Mouse (Mus musculus): ENCODE measurements at regions not wholly inside any gene's neighbourhood (a gene's known extent, or its start where the extent isn't known, plus 50 kb on each side); places are given as distances from the start of the nearest gene placed in this dataset.

GRCm38 (mm10) chr2:50880806-50881205, 268.1 kb downstream of the Rnd3 start:
- in situ Hi-C loops (cut with MboI; ENCODE audit: low pct_unique_long_range_greater_than_20kb in 1 of 2, low sequenced_read_pairs in 2 of 2, unreplicated experiment in 1 of 2): no loop called here

DNA sequence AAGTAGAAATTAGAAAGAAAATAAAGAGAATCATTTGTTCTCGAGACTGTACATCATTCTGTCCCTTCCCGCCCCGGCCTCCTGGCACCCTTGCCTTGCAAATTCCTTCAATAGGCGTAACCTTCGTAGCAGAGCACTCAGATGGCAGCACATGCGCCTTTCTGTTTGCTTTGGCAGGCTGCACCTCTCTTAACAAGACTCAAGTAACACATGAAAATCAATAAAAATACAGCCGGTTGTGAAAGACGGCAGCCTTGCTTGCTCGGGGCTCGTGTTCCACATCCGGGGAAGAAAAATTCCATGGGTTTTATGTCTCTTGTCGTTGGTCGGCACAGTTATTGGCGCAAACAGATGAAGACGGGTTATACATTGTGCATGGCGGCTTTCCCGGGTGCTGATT, 271.2 kb downstream of the Rnd3 start:
- in situ Hi-C loops (cut with MboI; ENCODE audit: low pct_unique_long_range_greater_than_20kb in 1 of 2, low sequenced_read_pairs in 2 of 2, unreplicated experiment in 1 of 2): no loop called here

GRCm38 (mm10) chr2:50875072-50875471, 273.8 kb downstream of the Rnd3 start:
- in situ Hi-C loops (cut with MboI; ENCODE audit: low pct_unique_long_range_greater_than_20kb in 1 of 2, low sequenced_read_pairs in 2 of 2, unreplicated experiment in 1 of 2): no loop called here

- in situ Hi-C loops (cut with MboI; ENCODE audit: low pct_unique_long_range_greater_than_20kb in 1 of 2, low sequenced_read_pairs in 2 of 2, unreplicated experiment in 1 of 2): no loop called here
Measured at GRCm38 (mm10) chr2:50853538-50854244, 295.2 kb downstream of the Rnd3 start.

- in situ Hi-C loops (cut with MboI; ENCODE audit: low pct_unique_long_range_greater_than_20kb in 1 of 2, low sequenced_read_pairs in 2 of 2, unreplicated experiment in 1 of 2): no loop called here
Measured at GRCm38 (mm10) chr2:50852413-50852919, 296.4 kb downstream of the Rnd3 start.

DNA sequence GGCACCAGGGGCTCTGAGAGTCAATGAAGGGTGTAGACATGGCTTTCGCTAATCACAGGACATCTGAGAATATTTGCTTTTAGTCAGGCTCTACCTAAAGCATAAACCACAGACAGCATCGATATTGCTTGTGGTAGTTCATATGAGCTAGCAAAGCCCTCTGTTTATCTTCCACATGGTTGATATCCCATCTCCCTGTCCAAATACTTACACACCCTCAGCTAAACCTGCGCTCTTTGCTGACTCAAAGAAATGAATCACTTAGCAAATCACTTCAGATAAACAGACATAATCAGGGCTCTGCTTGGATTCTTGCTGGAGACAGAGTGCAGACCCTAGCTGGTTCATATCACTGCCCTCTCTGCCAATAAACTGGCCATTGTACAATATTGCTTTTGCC, 298.8 kb downstream of the Rnd3 start:
- in situ Hi-C loops (cut with MboI; ENCODE audit: low pct_unique_long_range_greater_than_20kb in 1 of 2, low sequenced_read_pairs in 2 of 2, unreplicated experiment in 1 of 2): no loop called here

- in situ Hi-C loops (cut with MboI; ENCODE audit: low pct_unique_long_range_greater_than_20kb in 1 of 2, low sequenced_read_pairs in 2 of 2, unreplicated experiment in 1 of 2): loop anchor here in 1 of 2 experiments (25.0 kb wide), 1 partner anchor 530 kb away; no protein-coding TSS in a partner anchor
Measured at GRCm38 (mm10) chr2:50841881-50842280, 307.0 kb downstream of the Rnd3 start.

GRCm38 (mm10) chr2:50835511-50836320, 313.2 kb downstream of the Rnd3 start:
- in situ Hi-C loops (cut with MboI; ENCODE audit: low pct_unique_long_range_greater_than_20kb in 1 of 2, low sequenced_read_pairs in 2 of 2, unreplicated experiment in 1 of 2): loop anchor here in 1 of 2 experiments (25.0 kb wide), 1 partner anchor 523 kb away; no protein-coding TSS in a partner anchor

- in situ Hi-C loops (cut with MboI; ENCODE audit: low pct_unique_long_range_greater_than_20kb in 1 of 2, low sequenced_read_pairs in 2 of 2, unreplicated experiment in 1 of 2): loop anchor here in 1 of 2 experiments (25.0 kb wide), 1 partner anchor 521 kb away; no protein-coding TSS in a partner anchor
Measured at GRCm38 (mm10) chr2:50833791-50834190, 315.1 kb downstream of the Rnd3 start.

DNA sequence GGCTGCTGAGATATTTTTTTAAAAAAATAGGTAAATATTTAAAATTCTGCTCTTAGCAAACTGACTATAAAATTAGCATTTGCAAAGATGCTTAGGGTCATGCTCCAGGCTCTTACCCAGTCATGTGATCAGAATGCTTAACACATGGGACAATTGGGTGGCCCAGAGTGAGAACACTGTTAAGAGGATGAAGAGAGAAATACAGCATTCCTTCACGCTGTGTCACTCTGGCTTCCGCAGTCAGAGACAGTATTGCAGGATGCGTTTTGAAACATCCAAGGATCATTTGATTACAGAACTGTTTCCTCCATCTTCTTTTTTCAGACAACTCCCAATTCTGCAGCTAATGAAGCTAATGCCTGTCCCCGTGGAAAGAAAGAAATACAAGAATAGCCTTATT, 316.4 kb downstream of the Rnd3 start:
- in situ Hi-C loops (cut with MboI; ENCODE audit: low pct_unique_long_range_greater_than_20kb in 1 of 2, low sequenced_read_pairs in 2 of 2, unreplicated experiment in 1 of 2): loop anchor here in 1 of 2 experiments (25.0 kb wide), 1 partner anchor 520 kb away; no protein-coding TSS in a partner anchor

GRCm38 (mm10) chr2:50830056-50830720, 318.7 kb downstream of the Rnd3 start:
- in situ Hi-C loops (cut with MboI; ENCODE audit: low pct_unique_long_range_greater_than_20kb in 1 of 2, low sequenced_read_pairs in 2 of 2, unreplicated experiment in 1 of 2): loop anchor here in 1 of 2 experiments (25.0 kb wide), 1 partner anchor 518 kb away; no protein-coding TSS in a partner anchor

DNA sequence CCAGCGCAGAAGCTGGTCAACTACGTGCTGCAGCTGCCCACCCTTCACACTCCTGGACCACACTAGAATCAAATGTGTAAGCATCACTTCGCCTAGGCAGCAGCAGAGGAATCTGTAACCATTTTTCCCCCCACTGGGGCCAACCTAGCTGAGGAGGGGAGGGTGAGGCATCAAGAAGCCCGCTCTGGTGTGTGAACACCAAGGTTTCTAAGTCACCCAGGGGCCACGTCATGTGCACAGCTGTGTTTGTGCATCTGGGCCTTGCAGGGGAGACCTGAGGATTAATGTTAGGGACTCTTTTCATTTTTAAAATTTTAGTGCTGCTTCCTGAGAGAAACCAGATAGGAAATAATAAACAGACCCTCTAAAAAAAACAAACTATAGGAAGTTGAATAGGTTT, 321.8 kb downstream of the Rnd3 start:
- in situ Hi-C loops (cut with MboI; ENCODE audit: low pct_unique_long_range_greater_than_20kb in 1 of 2, low sequenced_read_pairs in 2 of 2, unreplicated experiment in 1 of 2): loop anchor here in 1 of 2 experiments (25.0 kb wide), 1 partner anchor 515 kb away; no protein-coding TSS in a partner anchor

- in situ Hi-C loops (cut with MboI; ENCODE audit: low pct_unique_long_range_greater_than_20kb in 1 of 2, low sequenced_read_pairs in 2 of 2, unreplicated experiment in 1 of 2): loop anchor here in 1 of 2 experiments (25.0 kb wide), 1 partner anchor 514 kb away; no protein-coding TSS in a partner anchor
Measured at GRCm38 (mm10) chr2:50826537-50826936, 322.4 kb downstream of the Rnd3 start.

GRCm38 (mm10) chr2:50825626-50826025, 323.3 kb downstream of the Rnd3 start:
- in situ Hi-C loops (cut with MboI; ENCODE audit: low pct_unique_long_range_greater_than_20kb in 1 of 2, low sequenced_read_pairs in 2 of 2, unreplicated experiment in 1 of 2): loop anchor here in 1 of 2 experiments (25.0 kb wide), 1 partner anchor 513 kb away; no protein-coding TSS in a partner anchor

DNA sequence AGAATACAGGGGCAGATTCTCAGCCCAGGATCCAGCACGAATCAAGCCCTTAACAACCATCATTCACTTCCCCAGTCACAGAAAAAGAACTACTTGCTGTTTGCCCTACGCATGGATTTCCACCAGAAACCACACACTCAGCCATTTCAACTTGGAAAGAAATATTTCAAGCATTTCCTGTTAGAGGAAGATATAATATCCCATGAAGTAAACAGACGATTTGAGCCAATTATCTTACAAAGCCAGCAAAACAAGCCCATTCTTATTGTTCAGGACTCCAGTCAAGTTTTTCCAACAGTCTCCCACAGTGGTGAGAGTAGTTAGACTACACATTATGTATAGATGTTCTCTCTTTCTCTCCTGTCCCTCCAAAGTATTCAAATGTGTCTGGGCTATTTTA, 324.1 kb downstream of the Rnd3 start:
- in situ Hi-C loops (cut with MboI; ENCODE audit: low pct_unique_long_range_greater_than_20kb in 1 of 2, low sequenced_read_pairs in 2 of 2, unreplicated experiment in 1 of 2): loop anchor here (25.0 kb wide), 1 partner anchor 512 kb away; no protein-coding TSS in a partner anchor

DNA sequence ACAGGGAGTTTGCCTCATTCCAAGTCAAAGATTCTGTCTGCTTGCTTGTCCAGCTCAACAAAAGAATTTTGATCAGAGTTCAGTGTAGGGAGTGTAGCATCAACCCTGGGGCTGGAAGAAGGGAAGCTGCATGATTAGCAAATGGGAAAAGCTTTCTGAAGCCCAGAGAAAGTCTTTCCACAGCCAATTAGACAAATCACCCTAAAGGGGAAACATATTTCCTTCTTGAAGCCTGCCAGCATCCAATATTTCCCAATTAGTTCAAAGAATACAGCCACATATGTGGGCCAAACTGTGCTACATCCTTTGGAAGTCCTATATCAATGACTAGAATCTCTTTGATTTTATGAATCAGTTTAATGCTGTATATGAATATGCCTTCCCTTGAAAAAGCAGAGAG, 326.2 kb downstream of the Rnd3 start:
- in situ Hi-C loops (cut with MboI; ENCODE audit: low pct_unique_long_range_greater_than_20kb in 1 of 2, low sequenced_read_pairs in 2 of 2, unreplicated experiment in 1 of 2): loop anchor here in 1 of 2 experiments (25.0 kb wide), 1 partner anchor 510 kb away; no protein-coding TSS in a partner anchor

- in situ Hi-C loops (cut with MboI; ENCODE audit: low pct_unique_long_range_greater_than_20kb in 1 of 2, low sequenced_read_pairs in 2 of 2, unreplicated experiment in 1 of 2): loop anchor here in 1 of 2 experiments (25.0 kb wide), 1 partner anchor 507 kb away; no protein-coding TSS in a partner anchor
Measured at GRCm38 (mm10) chr2:50819305-50819665, 329.6 kb downstream of the Rnd3 start.
